Mouse (Mus musculus): ENCODE measurements at regions not wholly inside any gene's neighbourhood (a gene's known extent, or its start where the extent isn't known, plus 50 kb on each side); places are given as distances from the start of the nearest gene placed in this dataset.

GRCm38 (mm10) chr13:31369182-31369581, 186.8 kb upstream of the Foxq1 start:
- TF ChIP-seq CTCF (IDR thresholded peaks at IDR 0.05; ENCODE audit: low read depth) (no peak), EP300 (IDR thresholded peaks at IDR 0.05; ENCODE audit: low read depth) (no peak)
